Mouse (Mus musculus) ovary, postnatal 36 days (tissue): ENCODE data around the gene Rmi1.
A peak's percentile ranks its signal among the peaks of the same experiment; 100 is the strongest.
"Not testable (repeated sequence)": the region's sequence is repeated elsewhere in the genome, so short reads cannot be mapped to it uniquely, and the experiment has no call there.

Experiments used
- DNase-seq: peaks from one replicate; pipeline ENCODE4 v3.0.0; 2022; ENCODE audit warnings: low spot score, mixed read lengths

Rmi1 gene

GRCm38 (mm10) chr13:58401135-58402002, 679 bp upstream of the Rmi1 start:
- DNase-seq, result peak; percentile 74

DNA sequence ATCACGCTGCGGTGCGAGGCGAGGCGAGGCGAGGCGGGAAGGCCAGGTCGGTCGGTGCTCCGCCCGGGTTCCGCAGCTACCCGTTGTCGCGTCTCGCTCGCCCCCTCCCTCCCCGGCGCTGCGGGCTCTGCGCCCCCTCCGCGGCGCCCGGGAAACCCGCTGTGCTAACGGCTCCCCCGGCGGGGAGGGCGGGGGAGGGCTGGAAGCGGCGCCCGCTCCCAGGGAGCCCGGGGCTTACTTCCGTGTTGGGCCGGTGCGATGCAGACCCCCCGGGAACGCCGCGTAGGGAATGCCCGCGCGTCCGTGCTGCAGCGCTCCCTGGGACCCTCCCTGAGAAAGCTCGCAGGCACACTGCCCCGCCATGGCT, 679 bp downstream of the Rmi1 start:
- peak; percentile 88 for DNase-seq

DNA sequence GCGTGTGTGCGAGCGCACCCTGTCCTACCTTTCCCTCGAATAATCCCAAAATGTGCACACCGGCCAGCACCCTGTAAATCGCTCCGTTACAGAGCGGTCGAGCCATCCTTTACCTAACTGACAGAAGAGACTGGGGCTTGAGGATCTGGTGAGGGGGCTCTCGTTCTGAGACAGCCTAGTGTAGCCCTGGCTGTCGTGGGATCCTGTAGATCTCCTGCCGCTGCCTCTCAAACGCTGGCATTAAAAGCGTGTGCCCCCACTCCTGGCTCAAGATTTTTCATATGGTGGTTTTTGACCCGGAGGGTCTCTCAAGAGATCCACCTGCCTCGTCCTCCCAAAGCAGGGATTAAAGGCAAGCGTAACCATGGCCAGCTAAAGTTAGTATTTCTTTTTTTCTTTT, 1.2 kb downstream of the Rmi1 start, which contains the start of gene Hnrnpk:
TSS of gene Hnrnpk (minus strand) at position 101 of the 400 bp plus-strand sequence.
- DNase-seq, result not testable (repeated sequence)

- DNase-seq, result no peak
Observed at GRCm38 (mm10) chr13:58411073-58411472, 9.0 kb downstream of the Rmi1 start.

- no peak for DNase-seq
Observed at GRCm38 (mm10) chr13:58415374-58415773, 13.3 kb downstream of the Rmi1 start.

- DNase-seq, result no peak
Observed at GRCm38 (mm10) chr13:58415838-58416237, 13.8 kb downstream of the Rmi1 start.

DNA sequence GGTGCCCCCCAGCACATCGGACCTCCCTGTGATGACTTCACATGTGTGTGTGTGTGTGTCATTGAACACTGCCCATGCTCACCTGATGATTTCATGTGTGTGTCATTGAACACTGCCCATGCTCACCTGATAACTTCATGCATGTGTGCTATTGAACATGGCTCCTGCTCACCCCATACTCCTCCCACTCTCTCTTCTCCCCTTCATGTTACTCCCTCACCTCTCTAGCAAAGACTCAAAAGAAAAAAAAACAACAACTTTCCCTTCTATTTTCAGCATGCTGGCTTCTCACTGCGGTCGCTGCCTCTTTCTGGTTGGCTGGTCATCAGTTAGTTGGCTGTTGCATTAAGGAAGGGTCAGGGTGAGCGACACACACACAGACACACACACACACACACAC, 16.6 kb downstream of the Rmi1 start:
- no peak for DNase-seq

DNA sequence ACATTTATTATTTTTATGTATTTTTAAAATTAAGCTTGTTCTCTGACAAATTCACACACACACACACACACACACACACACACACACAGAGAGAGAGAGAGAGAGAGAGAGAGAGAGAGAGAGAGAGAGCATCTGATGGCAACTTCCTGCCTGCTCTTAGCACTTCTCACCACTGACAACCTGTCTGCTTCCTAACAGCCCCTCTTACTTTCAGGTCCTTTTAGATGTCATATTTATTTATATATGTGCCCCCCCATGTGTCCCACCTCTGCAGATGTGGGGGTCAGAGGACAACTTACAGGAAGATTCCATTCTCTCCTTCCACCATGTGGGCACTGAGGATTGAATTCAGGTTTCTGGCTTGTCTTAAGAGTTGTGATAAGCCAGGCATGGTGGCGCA, 17.2 kb downstream of the Rmi1 start:
- no peak for DNase-seq

DNA sequence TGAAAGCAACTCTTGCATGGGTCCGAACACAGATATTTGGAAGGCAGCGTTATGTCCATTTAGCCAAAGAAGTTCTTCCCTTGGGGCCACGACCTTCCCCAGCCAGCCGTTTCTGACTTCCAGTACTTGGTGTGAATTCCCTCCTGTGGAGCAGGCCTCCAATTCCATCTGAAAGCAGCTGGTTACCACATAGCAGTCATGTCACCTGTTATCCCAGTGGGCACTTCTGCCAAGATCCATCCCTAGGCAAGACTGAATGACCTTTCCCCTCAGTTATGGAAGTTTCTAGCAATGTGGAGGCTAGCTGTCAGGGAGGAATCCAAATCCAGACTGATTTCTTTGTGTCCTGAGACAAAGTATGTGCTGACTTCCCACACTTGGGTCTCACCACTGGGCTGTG, 19.0 kb downstream of the Rmi1 start:
- DNase-seq, result no peak

DNA sequence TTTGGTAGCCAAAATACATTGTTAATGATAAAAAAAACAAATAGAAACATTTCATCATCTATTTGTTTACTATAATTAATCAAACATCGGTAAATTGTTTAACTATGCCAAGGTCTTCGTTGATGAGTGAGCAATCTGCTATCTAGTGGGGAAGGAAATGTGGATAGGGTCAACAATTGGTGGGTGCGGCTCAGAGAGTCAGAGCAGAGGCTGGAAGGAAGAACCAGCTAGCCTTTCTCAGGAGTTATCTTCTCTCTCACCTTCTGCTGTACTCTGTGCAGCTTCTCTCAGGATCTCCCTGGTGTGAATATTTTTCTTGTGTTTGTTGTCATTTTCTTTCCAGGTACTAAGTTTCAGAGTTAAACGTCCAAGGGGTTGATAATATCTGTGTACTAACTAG, 20.2 kb downstream of the Rmi1 start:
- no peak for DNase-seq

- DNase-seq, result no peak
Observed at GRCm38 (mm10) chr13:58423061-58423660, 21.1 kb downstream of the Rmi1 start.

DNA sequence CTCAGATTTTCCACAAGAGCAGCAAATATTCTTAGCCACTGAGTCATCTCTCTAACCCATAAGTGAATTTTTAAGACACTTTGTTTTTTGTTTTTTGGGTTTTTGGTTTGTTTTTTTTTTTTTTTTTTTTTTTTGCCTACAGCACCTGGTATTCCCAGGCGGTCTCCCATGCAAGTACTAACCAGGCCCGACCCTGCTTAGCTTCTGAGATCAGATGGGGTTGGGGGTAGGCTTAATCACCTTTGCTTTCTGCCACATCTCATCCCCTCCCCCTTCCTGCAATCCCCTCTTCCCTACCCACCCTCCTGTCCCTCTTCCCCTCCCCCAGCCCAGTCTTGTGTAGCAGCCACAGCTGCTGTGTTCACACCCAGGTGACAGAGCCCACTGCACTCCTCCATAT, 37.7 kb downstream of the Rmi1 start:
- no peak for DNase-seq

DNA sequence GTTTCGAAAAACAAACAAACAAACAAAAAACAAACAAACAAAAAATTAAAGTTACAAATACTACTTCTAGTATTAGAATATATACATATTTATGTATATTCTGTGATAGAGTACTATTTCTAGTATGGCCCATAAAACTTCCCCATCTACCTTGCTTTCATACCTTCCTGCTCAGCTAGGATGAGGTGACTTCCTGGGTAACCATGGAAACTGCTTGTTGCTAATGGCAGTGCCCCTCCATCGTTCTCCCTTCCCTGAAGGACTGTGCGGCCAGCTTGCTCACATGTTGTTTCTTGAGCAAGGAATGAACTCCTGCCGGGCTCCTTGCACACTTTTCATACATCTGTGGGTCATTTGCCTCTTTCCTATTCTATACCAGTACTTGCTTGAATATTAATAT, 41.3 kb downstream of the Rmi1 start:
- no peak for DNase-seq

DNA sequence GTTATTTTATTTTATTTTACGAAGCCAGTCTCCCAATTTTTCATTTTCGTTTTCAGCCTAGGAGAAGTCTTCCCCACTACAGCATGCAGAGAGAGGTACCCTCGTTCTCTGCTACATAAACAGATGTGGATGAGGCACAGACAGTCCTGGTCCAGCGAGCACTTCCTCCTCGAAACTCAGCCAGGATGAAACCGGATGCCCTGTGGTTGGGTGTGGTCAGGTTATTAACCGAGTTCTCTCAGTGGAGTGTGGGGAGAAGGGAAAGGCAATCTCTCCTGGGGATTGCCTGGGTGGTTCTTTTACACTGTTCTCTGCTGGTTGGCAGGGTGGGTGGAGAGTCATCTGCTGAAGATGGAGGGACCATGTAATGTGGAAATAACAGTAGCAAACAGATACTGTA, 41.7 kb downstream of the Rmi1 start:
- DNase-seq, result no peak

- no peak for DNase-seq
Observed at GRCm38 (mm10) chr13:58446541-58446940, 44.5 kb downstream of the Rmi1 start.

- DNase-seq, result no peak
Observed at GRCm38 (mm10) chr13:58450459-58451182, 48.6 kb downstream of the Rmi1 start.

DNA sequence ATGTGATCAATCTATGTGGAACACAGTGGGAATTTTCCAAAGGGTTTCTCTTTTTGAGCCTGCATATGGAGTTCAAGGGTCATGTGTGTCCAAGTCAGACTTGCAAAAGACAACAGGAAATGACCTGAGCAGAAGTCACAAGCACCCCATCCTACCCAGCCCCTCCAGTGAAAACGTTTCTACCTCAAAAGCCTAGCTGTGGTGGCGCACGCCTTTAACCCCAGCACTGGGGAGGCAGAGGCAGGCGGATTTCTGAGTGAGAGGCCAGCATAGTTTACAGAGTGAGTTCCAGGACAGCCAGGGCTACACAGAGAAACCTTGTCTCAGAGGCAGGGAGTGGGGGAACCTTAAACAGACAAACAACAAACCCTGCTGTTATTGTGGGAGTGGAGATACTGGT, 50.2 kb downstream of the Rmi1 start:
- no peak for DNase-seq

DNA sequence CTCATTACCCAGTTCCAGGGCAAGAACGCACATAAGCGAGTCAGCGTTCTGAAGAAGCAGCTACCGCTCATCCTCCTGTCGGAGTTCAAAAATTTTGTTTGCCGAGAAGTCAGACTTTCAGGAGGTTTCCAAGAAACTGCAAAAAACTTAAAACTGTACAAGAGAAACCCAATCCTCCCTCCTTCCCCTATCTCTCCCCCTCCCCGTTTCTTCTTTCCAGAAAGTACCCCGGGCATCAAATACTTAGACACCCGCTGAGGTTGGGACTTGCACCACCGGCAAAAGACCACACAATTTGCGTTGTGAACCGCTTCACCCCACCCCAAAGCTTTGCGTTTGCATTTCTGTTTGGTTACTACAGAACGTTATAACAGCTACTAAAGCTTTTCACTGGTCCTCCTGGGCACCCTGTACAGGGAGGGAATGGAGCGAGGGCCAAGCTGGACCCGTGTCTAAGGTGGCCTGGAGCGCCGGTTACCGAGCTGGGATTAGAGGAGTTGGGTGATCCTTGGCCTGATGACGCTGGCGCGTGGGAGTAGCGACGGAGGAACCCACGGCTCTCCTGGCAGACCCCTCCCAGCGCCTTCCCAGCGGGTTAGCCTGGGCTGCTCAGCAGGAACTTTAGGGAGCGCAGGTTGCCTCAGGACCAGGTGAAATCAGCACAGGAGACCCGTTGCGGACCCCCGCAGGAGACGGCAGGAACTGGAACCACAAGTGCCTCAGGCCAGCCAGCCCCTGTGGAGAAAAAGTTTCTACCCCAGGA, 50.8 kb downstream of the Rmi1 start:
- DNase-seq, result peak; percentile 49

- no peak for DNase-seq
Observed at GRCm38 (mm10) chr13:58453541-58453940, 51.5 kb downstream of the Rmi1 start.

DNA sequence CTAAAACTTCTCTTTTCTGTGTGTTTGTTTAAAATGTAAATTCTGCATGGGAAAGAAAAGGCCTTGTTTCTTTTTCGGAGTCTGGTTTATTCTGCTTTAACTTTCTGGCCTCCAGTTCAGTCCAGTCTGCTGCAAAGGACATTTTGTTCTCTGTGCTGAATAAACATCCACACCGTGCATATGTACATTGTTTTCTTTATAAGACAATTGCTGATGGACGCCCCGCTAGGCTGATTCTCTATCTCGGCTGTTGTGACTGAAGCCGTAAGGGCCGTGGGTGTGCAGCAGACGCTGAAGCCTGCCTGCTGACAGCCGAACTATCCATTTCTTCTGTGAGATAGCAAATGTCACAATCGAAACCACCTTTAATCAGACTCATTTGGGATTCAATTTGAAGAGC, 54.5 kb downstream of the Rmi1 start:
- no peak for DNase-seq

DNA sequence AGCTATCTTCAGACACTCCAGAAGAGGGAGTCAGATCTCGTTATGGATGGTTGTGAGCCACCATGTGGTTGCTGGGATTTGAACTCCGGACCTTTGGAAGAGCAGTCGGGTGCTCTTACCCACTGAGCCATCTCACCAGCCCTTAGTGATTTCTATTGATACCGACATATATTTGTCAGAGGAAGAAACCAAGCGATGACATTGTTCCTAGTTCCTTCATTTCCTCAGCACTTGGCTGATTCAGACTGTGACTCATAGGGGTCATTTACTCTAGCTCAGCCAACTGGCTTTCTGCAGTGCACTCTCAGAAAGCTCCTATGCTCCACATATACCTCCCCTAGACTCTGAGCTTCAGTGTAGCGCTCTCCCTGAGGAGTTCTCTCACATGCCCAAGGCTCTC, 56.8 kb downstream of the Rmi1 start:
- DNase-seq, result not testable (repeated sequence)
